Mouse (Mus musculus) myocyte (in vitro differentiated cells): ENCODE results near the gene Dlx3.

Source experiments
- CEBPB ChIP-seq: IDR thresholded peaks from 2 replicates; pipeline ENCODE4 v1.6.1; 2011; ENCODE audit warnings: mild to moderate bottlenecking, moderate library complexity; ENCODE audit not compliant: poor library complexity, insufficient read depth, severe bottlenecking
- E2F4 ChIP-seq: IDR thresholded peaks from one replicate; pipeline ENCODE4 v1.6.1; 2011; ENCODE audit warnings: mild to moderate bottlenecking, control low read depth, moderate library complexity; ENCODE audit not compliant: insufficient read depth
- MAX ChIP-seq: IDR thresholded peaks from one replicate; pipeline ENCODE4 v1.6.1; 2011; ENCODE audit warnings: low read depth, mild to moderate bottlenecking, control low read depth
- MYOD1 ChIP-seq, 3 experiments: IDR thresholded peaks; one replicate each; pipeline ENCODE4 v1.6.1; 2011; ENCODE audit warnings: control low read depth in 2 of 3, low read depth in 2 of 3, mild to moderate bottlenecking in 2 of 3, moderate library complexity in 1 of 3; ENCODE audit not compliant: insufficient read length in 2 of 3, control insufficient read depth in 1 of 3
- MYOG ChIP-seq, 3 experiments: IDR thresholded peaks; one replicate each; pipeline ENCODE4 v1.6.1; 2011; ENCODE audit warnings: control low read depth in 2 of 3, low read depth in 2 of 3, mild to moderate bottlenecking in 2 of 3; ENCODE audit not compliant: insufficient read length in 2 of 3, control insufficient read depth in 1 of 3, insufficient read depth in 1 of 3
- POLR2A ChIP-seq: IDR thresholded peaks from one replicate; pipeline ENCODE4 v1.6.1; 2011; ENCODE audit warnings: low read depth, mild to moderate bottlenecking, control low read depth, moderate library complexity; ENCODE audit not compliant: insufficient read length
- POLR2AphosphoS2 ChIP-seq: IDR thresholded peaks from one replicate; pipeline ENCODE4 v1.6.1; 2011; ENCODE audit warnings: low read depth, control low read depth; ENCODE audit not compliant: insufficient read length
- REST ChIP-seq: IDR thresholded peaks from one replicate; pipeline ENCODE4 v1.6.1; 2011; ENCODE audit warnings: mild to moderate bottlenecking, control low read depth, moderate library complexity; ENCODE audit not compliant: insufficient read depth, insufficient read length
- SRF ChIP-seq: IDR thresholded peaks from one replicate; pipeline ENCODE4 v1.6.1; 2011; ENCODE audit warnings: low read depth; ENCODE audit not compliant: control insufficient read depth, insufficient read length
- TCF12 ChIP-seq: IDR thresholded peaks from one replicate; pipeline ENCODE4 v1.6.1; 2011; ENCODE audit warnings: mild to moderate bottlenecking, control low read depth; ENCODE audit not compliant: poor library complexity, insufficient read depth, severe bottlenecking
- USF1 ChIP-seq: IDR thresholded peaks from one replicate; pipeline ENCODE4 v1.6.1; 2011; ENCODE audit warnings: low read depth, mild to moderate bottlenecking, control low read depth, moderate library complexity

DNA sequence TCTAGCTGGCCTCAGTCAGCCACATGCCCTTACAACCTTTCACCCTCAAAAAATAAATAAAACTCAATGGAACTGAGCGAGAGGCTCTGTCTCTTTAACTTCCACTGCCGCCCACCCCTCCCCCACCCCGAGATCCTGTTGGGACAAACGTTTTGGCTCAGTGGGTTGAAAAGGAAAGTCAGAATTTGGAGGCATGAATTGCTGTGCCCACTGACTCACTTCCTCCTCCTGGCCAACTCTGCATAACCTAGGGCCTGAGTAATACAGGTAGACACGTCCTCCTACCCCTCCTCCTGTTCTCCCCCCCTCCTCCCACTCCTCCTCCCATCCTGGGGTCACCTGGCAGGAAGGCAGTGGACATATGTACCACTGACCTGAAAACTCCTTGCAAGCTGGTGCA is 34.2 kb upstream of the Dlx3 start:
- no peak for TF ChIP-seq POLR2A
- TF ChIP-seq MYOG (IDR thresholded peaks at IDR 0.05; ENCODE audit: control insufficient read depth in 1 of 3, insufficient read depth in 1 of 3, insufficient read length in 2 of 3, low read depth in 2 of 3): no peak
- no peak for TF ChIP-seq USF1
- no peak for TF ChIP-seq MYOD1 (IDR thresholded peaks at IDR 0.05; ENCODE audit: control insufficient read depth in 1 of 3, insufficient read length in 2 of 3, low read depth in 2 of 3)
- TF ChIP-seq TCF12: no peak
- no peak for TF ChIP-seq POLR2AphosphoS2
- TF ChIP-seq CEBPB: no peak
- no peak for TF ChIP-seq MAX
- no peak for TF ChIP-seq E2F4
- no peak for TF ChIP-seq SRF
- no peak for TF ChIP-seq REST
